Mouse (Mus musculus) CH12F3 (cell line): Measurements from ENCODE around the gene Fstl4.
"Not testable (repeated sequence)": the region's sequence is repeated elsewhere in the genome, so short reads cannot be mapped to it uniquely, and the experiment has no call there.

ENCODE experiments used
- in situ Hi-C: fragments of 300-500 bp; cut with MboI; formaldehyde crosslinking; loops from 2 replicates; pipeline ENCODE4 v1.14.3; 2020; ENCODE audit warnings: low sequenced_read_pairs

Gene Fstl4

GRCm38 (mm10) chr11:53187427-53188140 is 423.1 kb downstream of the Fstl4 start:
- in situ Hi-C loops: no loop called here

- in situ Hi-C loops: not testable (repeated sequence)
Observed at GRCm38 (mm10) chr11:53196551-53196950, 432.1 kb downstream of the Fstl4 start.

- in situ Hi-C loops: no loop called here
Observed at GRCm38 (mm10) chr11:53197111-53197510, 432.7 kb downstream of the Fstl4 start.

- in situ Hi-C loops: no loop called here
Observed at GRCm38 (mm10) chr11:53202459-53203250, 438.2 kb downstream of the Fstl4 start.

- in situ Hi-C loops: no loop called here
Observed at GRCm38 (mm10) chr11:53210876-53211275, 446.4 kb downstream of the Fstl4 start.

- in situ Hi-C loops: no loop called here
Observed at GRCm38 (mm10) chr11:53229011-53229410, 464.6 kb downstream of the Fstl4 start.

- in situ Hi-C loops: no loop called here
Observed at GRCm38 (mm10) chr11:53231836-53232235, 467.4 kb downstream of the Fstl4 start.

GRCm38 (mm10) chr11:53233590-53233989 is 469.2 kb downstream of the Fstl4 start:
- in situ Hi-C loops: no loop called here
